Mouse (Mus musculus) neural tube, embryonic 11.5 days (tissue): ENCODE results near the gene Trpm3. TPM values are rescaled to one million over a fixed set of nuclear protein-coding genes. Genes with fewer than 3 reads are reported as not detected.

ENCODE experiments used
- ATAC-seq: fragments of 200-750 bp; cut with Nextera tagmentation; 2 replicates; pipeline ENCODE4 v1.8.0; 2017; ENCODE audit warnings: moderate number of reproducible peaks, mild to moderate bottlenecking, moderate TSS enrichment, moderate library complexity; ENCODE audit not compliant: insufficient read depth, low FRiP score, low TSS enrichment
- DNase-seq: peaks from one replicate; pipeline ENCODE4 v3.0.0-alpha.2; 2015; ENCODE audit warnings: low spot score
- H3K27ac ChIP-seq: fragments of 300-500 bp; sonication (generic); 2 replicates; pipeline ENCODE4 v1.5.1; 2014; ENCODE audit warnings: low read depth, mild to moderate bottlenecking, low read length
- H3K27me3 ChIP-seq: fragments of 300-500 bp; sonication (generic); 2 replicates; pipeline ENCODE4 v1.6.1; 2014; ENCODE audit warnings: mild to moderate bottlenecking, low read length, mixed read lengths; ENCODE audit not compliant: control insufficient read depth, insufficient read depth
- H3K36me3 ChIP-seq: fragments of 300-500 bp; sonication (generic); 2 replicates; pipeline ENCODE4 v1.6.1; 2014; ENCODE audit warnings: mild to moderate bottlenecking, low read length, moderate library complexity, mixed read lengths; ENCODE audit not compliant: control insufficient read depth, insufficient read depth
- H3K4me1 ChIP-seq: fragments of 300-500 bp; sonication (generic); 2 replicates; pipeline ENCODE4 v1.6.1; 2014; ENCODE audit warnings: low read length, mixed read lengths; ENCODE audit not compliant: control insufficient read depth, insufficient read depth
- H3K4me2 ChIP-seq: fragments of 300-500 bp; sonication (generic); 2 replicates; pipeline ENCODE4 v1.6.1; 2014; ENCODE audit warnings: low read depth, mild to moderate bottlenecking, moderate library complexity
- H3K4me3 ChIP-seq: fragments of 300-500 bp; sonication (generic); 2 replicates; pipeline ENCODE4 v1.5.1; 2014; ENCODE audit warnings: low read depth, low read length
- H3K9ac ChIP-seq: fragments of 300-500 bp; sonication (generic); 2 replicates; pipeline ENCODE4 v1.6.1; 2014; ENCODE audit warnings: mild to moderate bottlenecking, low read length
- H3K9me3 ChIP-seq: fragments of 300-500 bp; sonication (generic); 2 replicates; pipeline ENCODE4 v1.6.1; 2016; ENCODE audit warnings: low read length; ENCODE audit not compliant: control insufficient read depth
- WGBS: fragments of 180-500 bp; shearing (Covaris S2); extraction: QIAGEN DNeasy Blood & Tissue Kit; methylation state at CpG from one replicate; pipeline ENCODE4 v1.1.7; 2014; 5-methylcytosine and 5-hydroxymethylcytosine counted together
- polyA plus RNA-seq: library from polyadenylated mRNA; unstranded; fragments of >200 nt; fragmentation: Nextera tagmentation; extraction: Ambion mirVana; gene quantifications from 2 replicates; pipeline ENCODE4 v1.2.1, GENCODE M21; 2014

Trpm3 gene
- polyA plus RNA-seq, 1 experiment from 2014 or later, result 0.80 TPM

GRCm38 (mm10) chr19:22884357-22884756 lies 745.5 kb downstream of the Trpm3 start:
- H3K36me3 ChIP-seq, result no peaks in the 10 kb centered on the region
- no peaks in the 10 kb centered on the region for H3K4me1 ChIP-seq
- no peak overlapping the region for H3K9ac ChIP-seq
- 45% methylated on average over 11 of the region's 11 CpGs for WGBS
- ATAC-seq (peak; percentile 67; the same call in 1 of the 2 replicates), DNase-seq (peak; percentile 18)
- H3K4me2 ChIP-seq, result no peak overlapping the region
- H3K27me3 ChIP-seq, result no peaks in the 10 kb centered on the region
- no peak overlapping the region for H3K4me3 ChIP-seq
- no peaks in the 10 kb centered on the region for H3K9me3 ChIP-seq
- H3K27ac ChIP-seq, result no peak overlapping the region

GRCm38 (mm10) chr19:22885051-22885450 lies 746.2 kb downstream of the Trpm3 start:
- no peak for DNase-seq
- H3K4me2 ChIP-seq, result no peak overlapping the region
- H3K27ac ChIP-seq, result no peak overlapping the region
- no peaks in the 10 kb centered on the region for H3K36me3 ChIP-seq
- H3K9ac ChIP-seq, result no peak overlapping the region
- H3K4me1 ChIP-seq, result no peaks in the 10 kb centered on the region
- H3K27me3 ChIP-seq, result no peaks in the 10 kb centered on the region
- ATAC-seq, result no peak
- H3K4me3 ChIP-seq, result no peak overlapping the region
- H3K9me3 ChIP-seq, result no peaks in the 10 kb centered on the region
- 91% methylated on average over 5 of the region's 5 CpGs for WGBS

GRCm38 (mm10) chr19:22901892-22902291 lies 763.0 kb downstream of the Trpm3 start:
- ATAC-seq, result no peak
- no peak for DNase-seq
- Histone ChIP-seq H3K4me2 (no peak overlapping the region), H3K36me3 (no peaks in the 10 kb centered on the region), H3K9me3 (no peaks in the 10 kb centered on the region), H3K4me3 (no peak overlapping the region), H3K9ac (no peak overlapping the region), H3K4me1 (no peaks in the 10 kb centered on the region), H3K27me3 (no peaks in the 10 kb centered on the region), H3K27ac (no peak overlapping the region)
- WGBS, result 88% methylated on average over 7 of the region's 7 CpGs

GRCm38 (mm10) chr19:22902386-22902785 lies 763.5 kb downstream of the Trpm3 start:
- no peak overlapping the region for H3K9ac ChIP-seq
- no peak overlapping the region for H3K4me2 ChIP-seq
- no peak for ATAC-seq
- H3K4me3 ChIP-seq, result no peak overlapping the region
- no peaks in the 10 kb centered on the region for H3K4me1 ChIP-seq
- no peaks in the 10 kb centered on the region for H3K36me3 ChIP-seq
- no peaks in the 10 kb centered on the region for H3K9me3 ChIP-seq
- no peaks in the 10 kb centered on the region for H3K27me3 ChIP-seq
- no peak for DNase-seq
- WGBS, result 92% methylated on average over 6 of the region's 6 CpGs
- H3K27ac ChIP-seq, result no peak overlapping the region

- no peaks in the 10 kb centered on the region for H3K9me3 ChIP-seq
- no peaks in the 10 kb centered on the region for H3K27me3 ChIP-seq
- H3K36me3 ChIP-seq, result no peaks in the 10 kb centered on the region
- H3K27ac ChIP-seq, result no peak overlapping the region
- DNase-seq, result no peak
- no peak for ATAC-seq
- H3K4me2 ChIP-seq, result no peak overlapping the region
- H3K4me3 ChIP-seq, result no peak overlapping the region
- 90% methylated on average over 11 of the region's 11 CpGs for WGBS
- H3K9ac ChIP-seq, result no peak overlapping the region
- H3K4me1 ChIP-seq, result no peaks in the 10 kb centered on the region
Measured at GRCm38 (mm10) chr19:22905066-22905482, 766.2 kb downstream of the Trpm3 start.

GRCm38 (mm10) chr19:22910686-22911085 lies 771.8 kb downstream of the Trpm3 start:
- DNase-seq (no peak), ATAC-seq (no peak)
- H3K4me2 ChIP-seq, result no peak overlapping the region
- H3K9ac ChIP-seq, result no peak overlapping the region
- H3K4me1 ChIP-seq, result no peaks in the 10 kb centered on the region
- H3K4me3 ChIP-seq, result no peak overlapping the region
- H3K36me3 ChIP-seq, result no peaks in the 10 kb centered on the region
- H3K9me3 ChIP-seq, result no peaks in the 10 kb centered on the region
- no peaks in the 10 kb centered on the region for H3K27me3 ChIP-seq
- WGBS, result 83% methylated on average over 6 of the region's 6 CpGs
- no peak overlapping the region for H3K27ac ChIP-seq

GRCm38 (mm10) chr19:22912971-22913370 lies 774.1 kb downstream of the Trpm3 start:
- Histone ChIP-seq H3K4me2 (no peak overlapping the region), H3K9me3 (no peaks in the 10 kb centered on the region), H3K9ac (no peak overlapping the region), H3K4me3 (no peak overlapping the region), H3K27me3 (no peaks in the 10 kb centered on the region), H3K4me1 (no peaks in the 10 kb centered on the region), H3K27ac (no peak overlapping the region), H3K36me3 (no peaks in the 10 kb centered on the region)
- WGBS, result 82% methylated on average over 4 of the region's 4 CpGs
- no peak for DNase-seq
- ATAC-seq, result no peak

GRCm38 (mm10) chr19:22915868-22916642 lies 777.2 kb downstream of the Trpm3 start:
- no peaks in the 10 kb centered on the region for H3K27me3 ChIP-seq
- ATAC-seq (peak; percentile 63), DNase-seq (peak; percentile 83)
- 23% methylated on average over 16 of the region's 16 CpGs for WGBS
- peak overlapping the region; percentile 23 for H3K4me3 ChIP-seq
- no peak overlapping the region for H3K9ac ChIP-seq
- H3K9me3 ChIP-seq, result no peaks in the 10 kb centered on the region
- no peaks in the 10 kb centered on the region for H3K4me1 ChIP-seq
- no peaks in the 10 kb centered on the region for H3K36me3 ChIP-seq
- H3K27ac ChIP-seq, result no peak overlapping the region
- peak overlapping the region; percentile 42 for H3K4me2 ChIP-seq

GRCm38 (mm10) chr19:22916643-22917344 lies 777.9 kb downstream of the Trpm3 start:
- no peaks in the 10 kb centered on the region for H3K4me1 ChIP-seq
- H3K4me2 ChIP-seq, result no peak overlapping the region
- no peaks in the 10 kb centered on the region for H3K27me3 ChIP-seq
- no peaks in the 10 kb centered on the region for H3K9me3 ChIP-seq
- no peak overlapping the region for H3K9ac ChIP-seq
- DNase-seq (peak; percentile 38), ATAC-seq (no peak)
- no peak overlapping the region for H3K4me3 ChIP-seq
- WGBS, result 58% methylated on average over 18 of the region's 18 CpGs
- no peaks in the 10 kb centered on the region for H3K36me3 ChIP-seq
- H3K27ac ChIP-seq, result no peak overlapping the region
